Mouse (Mus musculus) olfactory bulb, adult 2 months (tissue): ENCODE data around the gene Haghl.

Experiments used
- CTCF ChIP-seq: fragments of 200-500 bp; IDR thresholded peaks from 2 replicates; pipeline ENCODE4 v1.5.1; 2012; ENCODE audit warnings: low read depth, mild to moderate bottlenecking, low read length, moderate library complexity; ENCODE audit not compliant: insufficient read depth
- POLR2A ChIP-seq: fragments of 200-500 bp; IDR thresholded peaks from 2 replicates; pipeline ENCODE4 v1.6.1; 2012; ENCODE audit warnings: mild to moderate bottlenecking, low read depth, low read length, moderate library complexity; ENCODE audit not compliant: insufficient read depth

DNA sequence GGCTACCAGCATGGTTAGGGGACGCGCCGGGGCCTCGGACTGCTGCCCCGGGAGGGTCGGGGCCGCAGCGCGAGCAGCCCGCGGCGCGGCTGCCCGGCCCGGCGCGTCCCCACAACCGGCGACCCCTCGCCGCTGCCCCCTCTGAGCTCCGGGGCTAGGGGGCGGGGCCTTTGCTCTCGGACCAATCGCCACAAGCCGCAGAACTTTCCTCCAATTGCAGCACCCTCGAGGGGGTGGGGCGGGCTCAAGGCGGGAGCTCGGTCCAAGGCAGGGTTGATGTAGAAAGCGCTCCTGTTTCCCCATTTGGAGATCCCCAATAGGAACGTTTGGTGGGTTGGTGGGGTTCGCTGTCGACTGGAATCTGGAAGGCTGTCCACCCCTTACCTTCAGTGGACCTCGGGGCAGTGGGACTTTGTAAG lies 11.5 kb upstream of the Haghl start, which contains the start of gene Metrn:
- TF ChIP-seq CTCF: no peak
- no peak for TF ChIP-seq POLR2A
